Mouse (Mus musculus) liver, embryonic 11.5 days (tissue): ENCODE results near the gene Hecw2. TPM values are rescaled to one million over a fixed set of nuclear protein-coding genes. Genes with fewer than 3 reads are reported as not detected.
A peak's percentile ranks its signal among the peaks of the same experiment; 100 is the strongest.

Experiments
- ATAC-seq: fragments of 200-750 bp; cut with Nextera tagmentation; replicated peaks from 2 replicates; pipeline ENCODE4 v1.8.0; 2017; ENCODE audit warnings: moderate number of reproducible peaks, mild to moderate bottlenecking, moderate TSS enrichment, moderate library complexity; ENCODE audit not compliant: low FRiP score
- DNase-seq: peaks from one replicate; pipeline ENCODE4 v3.0.0-alpha.2; 2017; ENCODE audit warnings: low spot score
- H3K27ac ChIP-seq: fragments of 300-500 bp; sonication (generic); 2 replicates; pipeline ENCODE4 v1.5.1; 2014; ENCODE audit warnings: mild to moderate bottlenecking, low read depth, low read length, control low read depth
- H3K27me3 ChIP-seq: fragments of 300-500 bp; sonication (generic); replicated peaks from 2 replicates; pipeline ENCODE4 v1.6.1; 2014; ENCODE audit warnings: low read length, mixed read lengths; ENCODE audit not compliant: control insufficient read depth, insufficient read depth
- H3K36me3 ChIP-seq: fragments of 300-500 bp; sonication (generic); 2 replicates; pipeline ENCODE4 v1.6.1; 2014; ENCODE audit warnings: mild to moderate bottlenecking, low read length, moderate library complexity, mixed read lengths; ENCODE audit not compliant: control insufficient read depth, insufficient read depth
- H3K4me1 ChIP-seq: fragments of 300-500 bp; sonication (generic); replicated peaks from 2 replicates; pipeline ENCODE4 v1.6.1; 2014; ENCODE audit warnings: low read length, mixed read lengths; ENCODE audit not compliant: control insufficient read depth, insufficient read depth
- H3K4me2 ChIP-seq: fragments of 300-500 bp; sonication (generic); 2 replicates; pipeline ENCODE4 v1.6.1; 2014; ENCODE audit warnings: mild to moderate bottlenecking, control low read depth, moderate library complexity
- H3K4me3 ChIP-seq: fragments of 300-500 bp; sonication (generic); 2 replicates; pipeline ENCODE4 v1.5.1; 2014; ENCODE audit warnings: low read depth, low read length, control low read depth
- H3K9ac ChIP-seq: fragments of 300-500 bp; sonication (generic); 2 replicates; pipeline ENCODE4 v1.6.1; 2014; ENCODE audit warnings: low read depth, low read length, control low read depth
- H3K9me3 ChIP-seq: fragments of 300-500 bp; sonication (generic); 2 replicates; pipeline ENCODE4 v1.6.1; 2016; ENCODE audit warnings: low read length, inconsistent platforms, mixed read lengths; ENCODE audit not compliant: control insufficient read depth
- WGBS: fragments of 180-500 bp; shearing (Covaris S2); extraction: QIAGEN DNeasy Blood & Tissue Kit; methylation state at CpG from one replicate; pipeline ENCODE4 v1.1.7; 2014; 5-methylcytosine and 5-hydroxymethylcytosine counted together
- microRNA-seq: library from miRNA; unstranded; fragments of <30 nt; microRNA quantifications from one replicate; pipeline ENCODE4, GENCODE M21; 2017; ENCODE audit warnings: borderline number of aligned reads
- polyA plus RNA-seq: library from polyadenylated mRNA; unstranded; fragments of >200 nt; fragmentation: Nextera tagmentation; extraction: Ambion mirVana; gene quantifications from 2 replicates; pipeline ENCODE4 v1.2.1, GENCODE M21; 2014

The Hecw2 gene
- polyA plus RNA-seq, 1 experiment from 2014 or later = 1.8 TPM

DNA sequence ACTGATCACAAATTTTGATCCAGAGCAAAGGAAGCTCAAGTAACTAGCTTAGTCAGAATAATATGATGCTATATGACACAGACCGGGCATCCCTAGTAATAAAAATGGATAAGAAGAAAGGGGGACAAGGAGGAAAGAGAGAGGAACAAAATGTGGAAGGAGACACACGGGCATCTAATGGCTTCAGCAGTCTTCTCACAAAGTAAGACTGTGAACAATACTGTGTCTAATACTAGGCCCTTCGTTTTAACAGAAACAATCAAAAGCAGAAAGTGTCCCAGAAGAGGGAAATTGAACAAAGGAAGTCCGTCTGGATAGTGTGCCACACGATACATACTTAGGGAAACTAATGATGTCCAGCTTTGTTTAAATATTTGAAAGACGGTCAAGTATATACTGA is 419.9 kb downstream of the Hecw2 start:
- WGBS = 76% methylated on average over 6 of the region's 6 CpGs
- DNase-seq (no peak), ATAC-seq (no peak)
- no peaks in the 10 kb centered on the region for H3K27me3 ChIP-seq
- H3K9ac ChIP-seq = no peak overlapping the region
- H3K4me1 ChIP-seq = no peaks in the 10 kb centered on the region
- no peak overlapping the region for H3K4me3 ChIP-seq
- H3K27ac ChIP-seq = no peak overlapping the region
- no peaks in the 10 kb centered on the region for H3K9me3 ChIP-seq
- no peak overlapping the region for H3K4me2 ChIP-seq
- no peaks in the 10 kb centered on the region for H3K36me3 ChIP-seq

DNA sequence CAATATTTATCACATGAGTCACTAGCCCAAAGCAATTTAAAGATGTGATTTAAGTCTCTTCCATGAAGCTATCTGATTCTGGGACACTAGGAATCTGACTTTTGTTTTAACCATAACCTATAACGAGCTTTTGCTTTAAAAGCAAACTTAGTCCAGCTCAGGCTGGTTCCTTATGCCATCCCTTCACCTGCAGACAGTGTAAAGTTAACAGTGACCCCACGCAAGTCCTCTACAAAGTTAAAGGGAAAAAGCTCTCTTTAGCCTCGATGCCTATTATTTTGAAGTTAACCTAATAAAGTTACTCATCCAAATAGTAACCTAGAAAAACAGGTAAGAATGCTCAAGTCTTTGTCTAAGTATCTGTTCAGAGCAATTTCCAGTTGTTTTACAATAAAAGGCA is 420.4 kb downstream of the Hecw2 start:
- no peak for ATAC-seq
- 65% methylated on average over 3 of the region's 3 CpGs for WGBS
- H3K36me3 ChIP-seq = no peaks in the 10 kb centered on the region

DNA sequence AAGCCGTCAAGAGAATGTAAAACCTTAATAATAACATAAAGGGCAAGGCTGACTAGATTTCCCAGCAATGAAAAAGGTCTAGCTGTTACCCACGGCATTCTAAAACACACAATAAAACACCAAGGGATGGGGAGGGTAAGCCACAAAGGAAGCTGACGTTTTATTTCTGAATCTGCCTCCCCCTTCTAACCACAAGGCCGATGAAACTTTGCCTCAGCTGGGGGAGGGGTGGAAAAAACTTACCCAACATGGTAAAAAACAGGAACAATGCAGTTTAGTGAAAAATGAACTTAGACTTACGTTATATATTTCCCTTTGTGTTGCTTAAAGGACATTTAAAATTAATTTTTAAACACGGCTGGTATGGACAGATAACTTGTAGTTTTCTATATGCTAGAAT is 421.0 kb downstream of the Hecw2 start:
- no peaks in the 10 kb centered on the region for H3K9me3 ChIP-seq
- no peak for DNase-seq
- no peak overlapping the region for H3K27ac ChIP-seq
- H3K4me1 ChIP-seq = no peaks in the 10 kb centered on the region
- no peaks in the 10 kb centered on the region for H3K36me3 ChIP-seq
- no peak overlapping the region for H3K9ac ChIP-seq
- 0 out of 2 replicates have a peak, but pooled peaks have one; percentile 34 for ATAC-seq
- H3K27me3 ChIP-seq = no peaks in the 10 kb centered on the region
- no peak overlapping the region for H3K4me3 ChIP-seq
- 35% methylated on average over 6 of the region's 6 CpGs for WGBS
- H3K4me2 ChIP-seq = no peak overlapping the region

More for the DNA sequence above, 420.4 kb downstream of the Hecw2 start:
- Histone ChIP-seq H3K9ac (no peak overlapping the region), H3K27me3 (no peaks in the 10 kb centered on the region), H3K27ac (no peak overlapping the region), H3K4me2 (no peak overlapping the region), H3K9me3 (no peaks in the 10 kb centered on the region), H3K4me3 (no peak overlapping the region), H3K4me1 (no peaks in the 10 kb centered on the region)
- no peak for DNase-seq

DNA sequence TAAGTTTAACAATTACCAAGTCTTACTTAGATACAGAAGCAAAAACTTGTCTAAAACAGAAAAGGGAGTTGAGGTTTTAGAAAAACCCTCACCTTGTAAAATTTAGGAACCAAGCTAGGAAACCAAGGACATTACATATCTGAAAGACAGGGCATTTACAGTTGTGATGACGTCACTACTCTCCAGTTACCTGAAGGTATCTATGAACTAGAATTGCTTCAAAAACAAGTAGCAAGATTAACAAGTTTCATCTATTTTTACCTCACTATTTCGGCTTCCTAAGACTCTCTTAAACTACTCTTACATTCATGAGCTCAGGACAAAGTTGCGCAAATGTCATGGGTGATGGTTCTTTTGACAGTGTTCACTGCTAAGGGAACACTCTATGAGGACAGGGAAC is 422.0 kb downstream of the Hecw2 start:
- Histone ChIP-seq H3K27ac (no peak overlapping the region), H3K4me1 (no peaks in the 10 kb centered on the region), H3K27me3 (no peaks in the 10 kb centered on the region), H3K4me3 (no peak overlapping the region), H3K4me2 (no peak overlapping the region), H3K36me3 (no peaks in the 10 kb centered on the region), H3K9me3 (no peaks in the 10 kb centered on the region), H3K9ac (no peak overlapping the region)
- DNase-seq = no peak
- ATAC-seq = no peak
- WGBS = 75% methylated on average over 3 of the region's 3 CpGs

DNA sequence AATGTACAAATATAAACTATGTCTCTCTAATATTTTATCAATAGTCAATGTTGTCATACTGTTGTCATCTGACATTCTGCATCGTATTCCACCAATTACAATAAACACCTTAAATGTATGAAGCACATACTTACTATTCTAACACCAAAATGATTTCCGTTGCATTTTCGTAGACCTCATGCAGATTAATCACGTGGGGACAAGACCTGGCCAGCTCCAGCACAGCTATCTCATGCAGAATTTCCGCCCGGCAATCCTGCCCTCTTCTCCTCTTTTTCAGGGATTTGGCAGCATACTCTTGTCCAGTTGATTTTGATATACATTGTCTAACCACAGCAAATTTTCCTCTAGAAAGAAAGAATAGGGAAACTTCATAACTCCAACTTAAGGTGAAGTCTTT is 423.5 kb downstream of the Hecw2 start:
- 90% methylated on average over 6 of the region's 6 CpGs for WGBS
- H3K36me3 ChIP-seq = no peaks in the 10 kb centered on the region

GRCm38 (mm10) chr1:53766112-53766511 is 428.9 kb downstream of the Hecw2 start:
- ATAC-seq (no peak), DNase-seq (no peak)
- WGBS = 74% methylated on average over 2 of the region's 2 CpGs
- no peak overlapping the region for H3K27ac ChIP-seq
- H3K27me3 ChIP-seq = no peaks in the 10 kb centered on the region
- 0 out of 2 replicates have a peak, but pooled peaks cover 2% of the 10 kb centered on the region for H3K36me3 ChIP-seq
- no peaks in the 10 kb centered on the region for H3K9me3 ChIP-seq
- H3K4me3 ChIP-seq = no peak overlapping the region
- no peak overlapping the region for H3K9ac ChIP-seq
- no peak overlapping the region for H3K4me2 ChIP-seq
- no peaks in the 10 kb centered on the region for H3K4me1 ChIP-seq

More for the DNA sequence above, 423.5 kb downstream of the Hecw2 start:
- no peaks in the 10 kb centered on the region for H3K9me3 ChIP-seq
- no peak overlapping the region for H3K4me2 ChIP-seq
- H3K27me3 ChIP-seq = no peaks in the 10 kb centered on the region
- DNase-seq (no peak), ATAC-seq (no peak)
- no peak overlapping the region for H3K9ac ChIP-seq
- no peak overlapping the region for H3K4me3 ChIP-seq
- no peaks in the 10 kb centered on the region for H3K4me1 ChIP-seq
- H3K27ac ChIP-seq = no peak overlapping the region

DNA sequence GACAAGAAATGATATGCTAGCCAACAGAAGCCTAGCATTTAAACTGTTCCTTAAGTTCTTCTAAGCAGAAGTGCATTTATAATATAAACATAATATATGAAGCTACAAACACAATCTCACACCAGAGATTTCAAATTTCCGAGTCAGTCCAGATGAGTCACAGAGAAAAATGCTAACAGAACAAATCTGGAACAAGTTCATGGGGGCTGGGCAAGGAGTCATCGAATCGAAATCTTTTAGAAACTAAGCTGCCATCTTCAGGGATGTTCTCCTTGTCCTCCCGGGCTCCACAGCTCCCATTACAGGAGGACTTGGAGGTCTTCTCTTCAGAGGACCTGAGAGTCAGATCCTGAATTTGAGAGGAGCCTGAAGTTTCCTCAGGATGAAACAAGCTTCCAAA is 437.7 kb downstream of the Hecw2 start:
- 84% methylated on average over 4 of the region's 4 CpGs for WGBS
- DNase-seq (no peak), ATAC-seq (no peak)
- Histone ChIP-seq H3K4me1 (no peaks in the 10 kb centered on the region), H3K9ac (no peak overlapping the region), H3K9me3 (no peaks in the 10 kb centered on the region), H3K36me3 (no peaks in the 10 kb centered on the region), H3K4me2 (no peak overlapping the region), H3K27ac (no peak overlapping the region), H3K27me3 (no peaks in the 10 kb centered on the region), H3K4me3 (no peak overlapping the region)

Small RNA genes lying within 50 kb of the gene (microRNA-seq; reads per million reads assigned to microRNA genes)
- not detected for gene Mir7681

Other genes starting within 250 kb of the Hecw2 start
- gene Ccdc150, start 55.5 kb upstream of the Hecw2 start, polyA plus RNA-seq = 0.47 and 0.52 TPM in 2 replicates
- 21.7 and 23.7 TPM in 2 replicates for gene Gtf3c3, start 243.8 kb upstream of the Hecw2 start, polyA plus RNA-seq